ENCODE assay signal across 23 mouse cellular contexts in the genomic region with DNA sequence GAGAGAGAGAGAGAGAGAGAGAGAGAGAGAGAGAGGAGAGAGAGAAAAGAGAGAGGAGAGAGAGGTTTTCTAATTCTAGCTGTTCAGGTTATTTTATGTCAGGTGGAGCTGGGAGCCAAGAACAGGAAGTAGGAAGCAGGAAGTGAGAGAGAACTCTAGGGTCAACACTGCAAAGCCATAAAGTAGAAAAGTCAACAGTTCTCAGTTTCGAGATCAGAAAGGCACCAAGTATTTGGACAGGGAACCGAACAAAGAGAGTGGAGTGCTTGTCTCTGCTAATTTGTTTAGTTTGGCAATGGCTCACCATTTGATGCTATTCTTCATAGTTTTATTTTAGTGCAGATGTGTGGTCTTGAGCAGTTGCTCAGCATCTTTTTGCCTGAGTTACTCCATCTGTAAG. TPM values are rescaled to one million over a fixed set of nuclear protein-coding genes. Genes with fewer than 3 reads are reported as not detected.
DNase-seq lines count a peak whose midpoint lies in the region; ATAC-seq and TF ChIP-seq lines count a peak whose summit lies in the region.
"Had no signal": no experiment of that assay in that cellular context is flagged by ENCODE, and none has a peak within 500 bp of the region (broad histone marks: within the 10 kb centered on the region; RNA-seq: fewer than 3 reads in every experiment).

No protein-coding gene starts in this region.

- H3K79me2 ChIP-seq in CH12.LX (replicated peaks; ENCODE audit: control insufficient read depth, extremely low read depth, insufficient read depth, poor library complexity, severe bottlenecking) = no peaks in the 10 kb centered on the region

- in situ Hi-C loops in CH12.LX (cut with MboI; ENCODE audit: low pct_ligation_motif_present, low pct_unique_long_range_greater_than_20kb, low sequenced_read_pairs) = no loop called here

- no peaks in the 10 kb centered on the region for H3K27me3 ChIP-seq in CH12.LX (replicated peaks)
- no peaks in the 10 kb centered on the region for H3K27me3 ChIP-seq in intestine, embryonic 16.5 days (replicated peaks; ENCODE audit: control insufficient read depth, insufficient read depth, low read length)
- H3K27me3 ChIP-seq in splenic B cell, adult 2 months (ENCODE audit: control insufficient read depth, insufficient read depth, low read length, poor library complexity, severe bottlenecking) = no peaks in the 10 kb centered on the region
- H3K27me3 ChIP-seq: embryonic facial prominence, embryonic 15.5 days; Patski had no signal

- no peak for TF ChIP-seq POLR2A in CH12.LX (IDR thresholded peaks at IDR 0.05; ENCODE audit: low read depth, low read length)

- no peak overlapping the region for H3K4me3 ChIP-seq in CH12.LX (replicated peaks in 1 of 3; ENCODE audit: low read depth in 2 of 3, low read length in 2 of 3, poor library complexity in 1 of 3)
- H3K4me3 ChIP-seq in intestine, embryonic 16.5 days (ENCODE audit: low read length) = no peak overlapping the region
- H3K4me3 ChIP-seq: embryonic facial prominence, embryonic 15.5 days; forebrain, embryonic 10.5 days; left cerebral cortex, adult 2 months; limb, embryonic 10.5 days; midbrain, embryonic 10.5 days had no signal

- H3K36me3 ChIP-seq in CH12.LX (replicated peaks in 1 of 2; ENCODE audit: control insufficient read depth in 1 of 2, insufficient read depth in 1 of 2, low read length in 1 of 2) = no peaks in the 10 kb centered on the region
- H3K36me3 ChIP-seq in intestine, embryonic 16.5 days (ENCODE audit: control insufficient read depth, insufficient read depth, low read length) = no peaks in the 10 kb centered on the region
- no peaks in the 10 kb centered on the region for H3K36me3 ChIP-seq in splenic B cell, adult 2 months (ENCODE audit: control insufficient read depth, insufficient read depth, low read length, poor library complexity, severe bottlenecking)
- H3K36me3 ChIP-seq: embryonic facial prominence, embryonic 15.5 days; forebrain, embryonic 10.5 days; limb, embryonic 10.5 days; midbrain, embryonic 10.5 days had no signal

- TF ChIP-seq CTCF in CH12.LX (conservative IDR thresholded peaks at IDR 0.05 in 1 of 2, IDR thresholded peaks at IDR 0.05 in 1 of 2; ENCODE audit: low read depth in 2 of 2, low read length in 2 of 2) = no peak

- peak; percentile 51 for ATAC-seq in intestine, embryonic 16.5 days
- ATAC-seq: liver, postnatal 0 days; Patski had no signal

- no peak overlapping the region for H3K9ac ChIP-seq in CH12.LX (ENCODE audit: insufficient read depth, low read depth)
- no peak overlapping the region for H3K9ac ChIP-seq in intestine, embryonic 16.5 days (ENCODE audit: low read depth, low read length)
- H3K9ac ChIP-seq: embryonic facial prominence, embryonic 15.5 days; hindbrain, embryonic 14.5 days; liver, postnatal 0 days had no signal

- peak; percentile 70; the same call in 1 of the 2 replicates for TF ChIP-seq EP300 in CH12.LX (IDR thresholded peaks at IDR 0.05; ENCODE audit: low read length)

- no peaks in the 10 kb centered on the region for H3K9me3 ChIP-seq in CH12.LX (replicated peaks; ENCODE audit: low read length)
- no peaks in the 10 kb centered on the region for H3K9me3 ChIP-seq in intestine, embryonic 16.5 days (ENCODE audit: control insufficient read depth, low read length)
- H3K9me3 ChIP-seq: embryonic facial prominence, embryonic 15.5 days; forebrain, embryonic 10.5 days; limb, embryonic 10.5 days; midbrain, embryonic 10.5 days had no signal

- peaks cover 7 to 10% of the 10 kb centered on the region in 2 experiments; a peak in 3 of 4 replicates for H3K4me1 ChIP-seq in CH12.LX (ENCODE audit: control insufficient read depth in 1 of 2, insufficient read depth in 2 of 2)
- H3K4me1 ChIP-seq in intestine, embryonic 16.5 days (ENCODE audit: control insufficient read depth, insufficient read depth, low read length) = 0 out of 2 replicates have a peak, but pooled peaks cover 7% of the 10 kb centered on the region
- H3K4me1 ChIP-seq: embryonic facial prominence, embryonic 15.5 days had no signal

- no peak overlapping the region for H3K27ac ChIP-seq in CH12.LX (ENCODE audit: insufficient read depth, low read depth)
- peak overlapping the region; percentile 11; the same call in 1 of the 2 replicates for H3K27ac ChIP-seq in intestine, embryonic 16.5 days (ENCODE audit: low read length)
- H3K27ac ChIP-seq: embryonic facial prominence, embryonic 15.5 days; forebrain, embryonic 10.5 days; hindbrain, embryonic 14.5 days; left cerebral cortex, adult 2 months; limb, embryonic 10.5 days; midbrain, embryonic 10.5 days had no signal

- dilution Hi-C loops in CH12.LX (cut with MboI; ENCODE audit: extremely low pct_ligation_motif_present, extremely low pct_unique_long_range_greater_than_20kb, low sequenced_read_pairs) = no loop called here

- 30% methylated on average over 2 of the region's 2 CpGs for WGBS in intestine, embryonic 16.5 days

- TF ChIP-seq RAD21 in CH12.LX (IDR thresholded peaks at IDR 0.05; ENCODE audit: low read depth, low read length) = no peak

- H3K4me2 ChIP-seq in CH12.LX (ENCODE audit: insufficient read depth, low read depth, poor library complexity, severe bottlenecking) = peak overlapping the region; percentile 11; the same call in 1 of the 2 replicates
- H3K4me2 ChIP-seq in intestine, embryonic 16.5 days (ENCODE audit: low read depth, low read length) = no peak overlapping the region
- H3K4me2 ChIP-seq: embryonic facial prominence, embryonic 15.5 days; hindbrain, embryonic 14.5 days had no signal

- peak; percentile 17 for DNase-seq in CH12.LX (ENCODE audit: extremely low read depth)
- peak; percentile 38 for DNase-seq in lung, postnatal 10 days
- peak; percentile 2 for DNase-seq in splenic B cell, adult 2 months (ENCODE audit: low read depth, low spot score)
- DNase-seq in thymus, postnatal 25 days = no peak
- no peak for DNase-seq in urinary bladder, postnatal 25 days (ENCODE audit: low spot score)
- DNase-seq in layer of hippocampus, postnatal 10 days (ENCODE audit: low spot score in 2 of 2) = no peak
- DNase-seq: adrenal gland, adult 8-10 months; cerebellum, adult 9-11 months; heart, adult 18-20 months; heart, postnatal 36 days; kidney, adult 11 months; kidney, postnatal 14 days; liver, postnatal 0 days; retina, postnatal 1 day had no signal

TF ChIP-seq in CH12.LX, 34 proteins besides CTCF, POLR2A, EP300 and RAD21:
- TF ChIP-seq NRF1 (IDR thresholded peaks at IDR 0.05; ENCODE audit: low read depth, low read length) (no peak), CHD1 (IDR thresholded peaks at IDR 0.05; ENCODE audit: low read depth, low read length) (no peak), ZNF384 (IDR thresholded peaks at IDR 0.05; ENCODE audit: low read depth, low read length) (no peak), TBP (conservative IDR thresholded peaks at IDR 0.05; ENCODE audit: low read depth, low read length) (no peak), JUN (IDR thresholded peaks at IDR 0.05; ENCODE audit: insufficient read depth, low read depth, low read length) (no peak), JUND (conservative IDR thresholded peaks at IDR 0.05; ENCODE audit: low read depth, low read length) (no peak), ZC3H11A (IDR thresholded peaks at IDR 0.05; ENCODE audit: low read depth, low read length) (no peak), MAX (IDR thresholded peaks at IDR 0.05; ENCODE audit: low read length) (no peak), POLR2AphosphoS2 (IDR thresholded peaks at IDR 0.05; ENCODE audit: low read depth, low read length) (no peak), MYC (IDR thresholded peaks at IDR 0.05; ENCODE audit: low read depth, low read length) (0 out of 2 replicates have a peak, but pooled peaks have one; percentile 14), MXI1 (IDR thresholded peaks at IDR 0.05; ENCODE audit: low read depth, low read length) (no peak), RCOR1 (conservative IDR thresholded peaks at IDR 0.05; ENCODE audit: low read depth, low read length) (no peak), BHLHE40 (IDR thresholded peaks at IDR 0.05; ENCODE audit: low read depth, low read length) (no peak), IRF4 (IDR thresholded peaks at IDR 0.05; ENCODE audit: low read depth, low read length) (peak; percentile 47; the same call in 1 of the 2 replicates), KAT2A (IDR thresholded peaks at IDR 0.05; ENCODE audit: insufficient replicate concordance, low read length) (no peak), ZKSCAN1 (IDR thresholded peaks at IDR 0.05; ENCODE audit: borderline replicate concordance, low read depth, low read length) (no peak), SMC3 (IDR thresholded peaks at IDR 0.05; ENCODE audit: low read depth, low read length) (no peak), MAFK (IDR thresholded peaks at IDR 0.05; ENCODE audit: insufficient replicate concordance, low read length) (no peak), MAZ (IDR thresholded peaks at IDR 0.05; ENCODE audit: low read depth, low read length) (no peak), ELF1 (IDR thresholded peaks at IDR 0.05; ENCODE audit: low read depth, low read length) (peak; percentile 81), E2F4 (IDR thresholded peaks at IDR 0.05; ENCODE audit: insufficient replicate concordance, low read depth, low read length) (no peak), UBTF (IDR thresholded peaks at IDR 0.05; ENCODE audit: low read depth, low read length) (no peak), PAX5 (IDR thresholded peaks at IDR 0.05; ENCODE audit: low read length) (no peak), ETS1 (conservative IDR thresholded peaks at IDR 0.05; ENCODE audit: low read depth, low read length) (no peak), USF2 (conservative IDR thresholded peaks at IDR 0.05; ENCODE audit: low read depth, low read length) (no peak), NELFE (IDR thresholded peaks at IDR 0.05; ENCODE audit: low read depth, low read length) (no peak), GABPA (IDR thresholded peaks at IDR 0.05; ENCODE audit: insufficient replicate concordance, low read depth, low read length) (no peak), HCFC1 (IDR thresholded peaks at IDR 0.05; ENCODE audit: low read depth, low read length) (peak; percentile 39), ZMIZ1 (IDR thresholded peaks at IDR 0.05; ENCODE audit: low read depth, low read length) (no peak)

RNA-seq across cellular contexts. Expression of a gene that starts 26.5 kb away (rescaled TPM):
- 0.30 and 0.50 TPM in 2 replicates for total RNA-seq in CH12.LX (2012; rRNA removed)
- total RNA-seq in CH12.LX (2014; rRNA removed) = 0.64 and 0.72 TPM in 2 replicates
- polyA plus RNA-seq in CH12.LX (2012; ENCODE audit: insufficient read length, low read depth) = 0.59 and 1.2 TPM in 2 replicates
- polyA plus RNA-seq in intestine, embryonic 16.5 days (2015; fragmentation: Nextera tagmentation; extraction: Ambion mirVana) = 22.7 and 32.3 TPM in 2 replicates
- 10 to 100 TPM; 10.1 to 10.2 TPM for total RNA-seq in layer of hippocampus, postnatal 10 days (2021)
- total RNA-seq: monocyte, adult 5-6 weeks had no signal
- polyA plus RNA-seq: Patski had no signal

Comparison
In these comparisons a context has a peak if more than half of its experiments do, and no peak if none do; other contexts are left out.
1. DNase-seq: peak in CH12.LX (single experiment), lung, postnatal 10 days (single experiment) and splenic B cell, adult 2 months (single experiment); none in thymus, postnatal 25 days (single experiment), urinary bladder, postnatal 25 days (single experiment) and layer of hippocampus, postnatal 10 days (0 of 2).
2. RNA of a gene that starts 26.5 kb away (total RNA-seq): 10.1 to 10.2 TPM in layer of hippocampus, postnatal 10 days; 0.30 to 0.72 TPM in CH12.LX; every median in the first group is over 4 times any median in the second.